Mouse (Mus musculus) layer of hippocampus, postnatal 25 days (tissue): ENCODE measurements at regions not wholly inside any gene's neighbourhood (a gene's known extent, or its start where the extent isn't known, plus 50 kb on each side); places are given as distances from the start of the nearest gene placed in this dataset.
A peak's percentile ranks its signal among the peaks of the same experiment; 100 is the strongest.
"Not testable (repeated sequence)": the region's sequence is repeated elsewhere in the genome, so short reads cannot be mapped to it uniquely, and the experiment has no call there.

ENCODE experiments used
- DNase-seq, 2 experiments: peaks; one replicate each; pipeline ENCODE4 v3.0.0; 2022; ENCODE audit warnings: mixed read lengths in 2 of 2, low spot score in 1 of 2; ENCODE audit errors: extremely low spot score in 1 of 2

- not testable (repeated sequence) for DNase-seq
Observed at GRCm38 (mm10) chr11:41090391-41090900, 335.3 kb upstream of the Ccng1 start.

GRCm38 (mm10) chr11:41063570-41063969 lies 308.5 kb upstream of the Ccng1 start:
- no peak for DNase-seq

- no peak for DNase-seq
Observed at GRCm38 (mm10) chr11:41057796-41058195, 302.7 kb upstream of the Ccng1 start.

GRCm38 (mm10) chr11:41030018-41030417 lies 274.9 kb upstream of the Ccng1 start:
- no peak for DNase-seq

- no peak for DNase-seq
Observed at GRCm38 (mm10) chr11:41010096-41010495, 255.0 kb upstream of the Ccng1 start.

GRCm38 (mm10) chr11:40972806-40973205 lies 217.7 kb upstream of the Ccng1 start:
- DNase-seq, result no peak

GRCm38 (mm10) chr11:40927168-40927567 lies 172.1 kb upstream of the Ccng1 start:
- peak; percentile 53 to 77 for DNase-seq

GRCm38 (mm10) chr11:40891485-40891884 lies 136.4 kb upstream of the Ccng1 start:
- no peak for DNase-seq

GRCm38 (mm10) chr11:40884509-40884908 lies 129.4 kb upstream of the Ccng1 start:
- no peak for DNase-seq

- DNase-seq, result no peak
Observed at GRCm38 (mm10) chr11:40879589-40879988, 124.5 kb upstream of the Ccng1 start.

- DNase-seq, result no peak
Observed at GRCm38 (mm10) chr11:40873002-40873401, 117.9 kb upstream of the Ccng1 start.

GRCm38 (mm10) chr11:40865694-40866093 lies 110.6 kb upstream of the Ccng1 start:
- peak; percentile 44 to 80 for DNase-seq

GRCm38 (mm10) chr11:40851361-40851760 lies 96.2 kb upstream of the Ccng1 start:
- no peak for DNase-seq

- no peak for DNase-seq
Observed at GRCm38 (mm10) chr11:40850652-40851092, 95.6 kb upstream of the Ccng1 start.

GRCm38 (mm10) chr11:40846586-40846985 lies 91.5 kb upstream of the Ccng1 start:
- DNase-seq, result no peak

- no peak for DNase-seq
Observed at GRCm38 (mm10) chr11:40835393-40835792, 80.3 kb upstream of the Ccng1 start.
